Mouse (Mus musculus): Measurements from ENCODE around the gene Ptprn2.

- TF ChIP-seq CTCF (IDR thresholded peaks at IDR 0.05; ENCODE audit: borderline replicate concordance, extremely low read depth, insufficient read depth, insufficient read length) (no peak), POLR2A (IDR thresholded peaks at IDR 0.05; ENCODE audit: borderline replicate concordance, extremely low read depth, insufficient read depth, insufficient read length, poor library complexity, severe bottlenecking) (no peak)
Measured at GRCm38 (mm10) chr12:117200590-117200989, 715.1 kb downstream of the Ptprn2 start.
